Mouse (Mus musculus) frontal cortex, postnatal 36 days (tissue): ENCODE data around the gene Uox.

Experiments used
- DNase-seq, 2 experiments: peaks; one replicate each; pipeline ENCODE4 v3.0.0; 2022; ENCODE audit warnings: low spot score in 2 of 2

The Uox gene

GRCm38 (mm10) chr3:146620555-146621249 lies 50.5 kb downstream of the Uox start:
- DNase-seq: peak in 1 of 2 experiments; percentile 92

- peak; percentile 51 to 74 for DNase-seq
These were observed 51.7 kb downstream of the Uox start for GRCm38 (mm10) chr3:146621966-146622365.

- DNase-seq: peak; percentile 39 to 60
These were observed 55.5 kb downstream of the Uox start for GRCm38 (mm10) chr3:146625766-146626165.

GRCm38 (mm10) chr3:146628227-146628982 lies 58.2 kb downstream of the Uox start:
- DNase-seq: no peak

GRCm38 (mm10) chr3:146632506-146632905 lies 62.3 kb downstream of the Uox start:
- DNase-seq: no peak

- DNase-seq: no peak
These were observed 71.7 kb downstream of the Uox start for GRCm38 (mm10) chr3:146641818-146642427.

- no peak for DNase-seq
These were observed 79.2 kb downstream of the Uox start for GRCm38 (mm10) chr3:146649311-146649894.

GRCm38 (mm10) chr3:146650716-146651115 lies 80.5 kb downstream of the Uox start:
- no peak for DNase-seq

- DNase-seq: no peak
These were observed 81.0 kb downstream of the Uox start, which contains the start of gene 4930503B20Rik for GRCm38 (mm10) chr3:146651217-146651616. TSS of gene 4930503B20Rik (minus strand) at chr3:146651317.

- DNase-seq: no peak
These were observed 82.2 kb downstream of the Uox start for GRCm38 (mm10) chr3:146652431-146652830.

- no peak for DNase-seq
These were observed 83.5 kb downstream of the Uox start for GRCm38 (mm10) chr3:146653692-146654091.

- DNase-seq: no peak
These were observed 84.9 kb downstream of the Uox start for GRCm38 (mm10) chr3:146655111-146655577.

GRCm38 (mm10) chr3:146657433-146657832 lies 87.2 kb downstream of the Uox start:
- DNase-seq: no peak

- DNase-seq: no peak
These were observed 87.9 kb downstream of the Uox start for GRCm38 (mm10) chr3:146658061-146658639.

- no peak for DNase-seq
These were observed 89.1 kb downstream of the Uox start for GRCm38 (mm10) chr3:146659321-146659720.

GRCm38 (mm10) chr3:146661001-146661400 lies 90.8 kb downstream of the Uox start:
- DNase-seq: no peak

GRCm38 (mm10) chr3:146661907-146662306 lies 91.7 kb downstream of the Uox start:
- no peak for DNase-seq

- no peak for DNase-seq
These were observed 100.9 kb downstream of the Uox start for GRCm38 (mm10) chr3:146671121-146671520.

GRCm38 (mm10) chr3:146675101-146675500 lies 104.9 kb downstream of the Uox start:
- no peak for DNase-seq

- no peak for DNase-seq
These were observed 106.0 kb downstream of the Uox start for GRCm38 (mm10) chr3:146676193-146676592.

GRCm38 (mm10) chr3:146679646-146680045 lies 109.4 kb downstream of the Uox start:
- no peak for DNase-seq

- no peak for DNase-seq
These were observed 110.4 kb downstream of the Uox start for GRCm38 (mm10) chr3:146680625-146681024.
